Mouse (Mus musculus) kidney, embryonic 14.5 days (tissue): ENCODE results near the gene Itpr2. TPM values are rescaled to one million over a fixed set of nuclear protein-coding genes. Genes with fewer than 3 reads are reported as not detected.

ENCODE experiments used
- ATAC-seq: fragments of 200-750 bp; cut with Nextera tagmentation; 2 replicates; pipeline ENCODE4 v1.8.0; 2017; ENCODE audit warnings: moderate number of reproducible peaks, mild to moderate bottlenecking, moderate TSS enrichment, moderate library complexity; ENCODE audit not compliant: low FRiP score, low TSS enrichment
- H3K27ac ChIP-seq: fragments of 300-500 bp; sonication (generic); 2 replicates; pipeline ENCODE4 v1.5.1; 2014; ENCODE audit warnings: low read depth, mild to moderate bottlenecking, low read length, moderate library complexity, mixed read lengths
- H3K27me3 ChIP-seq: fragments of 300-500 bp; sonication (generic); 2 replicates; pipeline ENCODE4 v1.6.1; 2014; ENCODE audit warnings: mild to moderate bottlenecking, low read length; ENCODE audit not compliant: control insufficient read depth, insufficient read depth
- H3K36me3 ChIP-seq: fragments of 300-500 bp; sonication (generic); 2 replicates; pipeline ENCODE4 v1.6.1; 2014; ENCODE audit warnings: low read length, mixed read lengths; ENCODE audit not compliant: control insufficient read depth, insufficient read depth
- H3K4me1 ChIP-seq: fragments of 300-500 bp; sonication (generic); 2 replicates; pipeline ENCODE4 v1.6.1; 2014; ENCODE audit warnings: low read length, mixed read lengths; ENCODE audit not compliant: control insufficient read depth, insufficient read depth
- H3K4me2 ChIP-seq: fragments of 300-500 bp; sonication (generic); replicated peaks from 2 replicates; pipeline ENCODE4 v1.6.1; 2014; ENCODE audit warnings: low read depth, mild to moderate bottlenecking, low read length
- H3K4me3 ChIP-seq: fragments of 300-500 bp; sonication (generic); 2 replicates; pipeline ENCODE4 v1.5.1; 2014; ENCODE audit warnings: mild to moderate bottlenecking, low read length
- H3K9ac ChIP-seq: fragments of 300-500 bp; sonication (generic); 2 replicates; pipeline ENCODE4 v1.6.1; 2014; ENCODE audit warnings: low read depth, mild to moderate bottlenecking, low read length, moderate library complexity
- H3K9me3 ChIP-seq: fragments of 300-500 bp; sonication (generic); 2 replicates; pipeline ENCODE4 v1.6.1; 2016; ENCODE audit warnings: low read length; ENCODE audit not compliant: control insufficient read depth
- WGBS: fragments of 180-500 bp; shearing (Covaris S2); extraction: QIAGEN DNeasy Blood & Tissue Kit; methylation state at CpG from one replicate; pipeline ENCODE4 v1.1.7; 2014; 5-methylcytosine and 5-hydroxymethylcytosine counted together
- polyA plus RNA-seq: library from polyadenylated mRNA; unstranded; fragments of >200 nt; fragmentation: Nextera tagmentation; extraction: Ambion mirVana; gene quantifications from 2 replicates; pipeline ENCODE4 v1.2.1, GENCODE M21; 2014

Gene Itpr2
- polyA plus RNA-seq, 1 experiment from 2014 or later, result 12.7 TPM

- no peaks in the 10 kb centered on the region for H3K36me3 ChIP-seq
- H3K27ac ChIP-seq, result no peak overlapping the region
- H3K4me3 ChIP-seq, result no peak overlapping the region
- no peak overlapping the region for H3K9ac ChIP-seq
- no peaks in the 10 kb centered on the region for H3K4me1 ChIP-seq
- H3K9me3 ChIP-seq, result peaks cover 5% of the 10 kb centered on the region; the same call in 1 of the 2 replicates
- no peaks in the 10 kb centered on the region for H3K27me3 ChIP-seq
- H3K4me2 ChIP-seq, result no peak overlapping the region
- WGBS, result 80% methylated on average over 6 of the region's 6 CpGs
- ATAC-seq, result no peak
These were observed 255.7 kb downstream of the Itpr2 start for GRCm38 (mm10) chr6:146246368-146246767.

DNA sequence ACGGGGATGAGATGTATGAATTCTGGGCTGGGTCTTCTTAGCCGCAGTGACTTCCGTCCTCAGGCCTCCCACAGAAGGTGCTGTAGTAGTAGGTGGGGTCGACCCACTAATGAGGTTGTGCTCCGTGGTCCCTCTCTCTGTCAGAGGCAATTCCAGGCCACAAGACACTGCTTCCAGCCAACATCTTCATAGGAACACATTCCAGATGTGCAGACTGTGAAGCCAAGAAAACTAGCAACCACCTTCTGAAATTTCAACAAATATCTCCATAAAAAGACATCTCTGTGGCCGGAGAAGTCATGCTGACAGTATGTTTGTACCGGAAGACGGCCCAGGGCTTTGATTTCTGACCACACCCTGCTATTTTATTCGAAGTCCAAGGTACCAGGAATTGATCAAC, 256.1 kb downstream of the Itpr2 start:
- no peak for ATAC-seq
- WGBS, result 90% methylated on average over 9 of the region's 9 CpGs

DNA sequence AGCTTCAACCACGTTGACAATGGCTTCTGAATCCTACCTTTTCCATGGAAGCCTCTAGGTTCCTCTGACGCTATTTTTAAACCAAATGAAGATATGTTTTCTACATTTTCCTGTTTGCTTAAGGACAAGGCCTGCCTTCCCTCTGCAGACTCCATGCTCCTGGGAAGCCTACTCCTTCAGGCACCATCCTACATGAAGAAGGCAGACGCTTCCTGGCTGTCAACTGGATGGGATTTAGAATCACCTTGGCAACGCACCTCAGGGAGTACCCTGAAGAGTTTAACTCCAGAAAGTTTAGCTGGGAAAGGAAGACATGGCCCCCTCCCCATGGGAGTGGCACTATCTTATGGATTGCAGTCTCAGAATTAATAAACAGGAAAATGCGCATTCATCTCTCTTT, 259.0 kb downstream of the Itpr2 start:
- Histone ChIP-seq H3K4me3 (no peak overlapping the region), H3K4me1 (no peaks in the 10 kb centered on the region), H3K9me3 (peaks cover 5% of the 10 kb centered on the region; the same call in 1 of the 2 replicates), H3K4me2 (no peak overlapping the region), H3K9ac (no peak overlapping the region), H3K27me3 (no peaks in the 10 kb centered on the region), H3K27ac (no peak overlapping the region), H3K36me3 (no peaks in the 10 kb centered on the region)
- no peak for ATAC-seq
- 74% methylated on average over 5 of the region's 5 CpGs for WGBS

More for the DNA sequence above, 256.1 kb downstream of the Itpr2 start:
- Histone ChIP-seq H3K9me3 (peaks cover 5% of the 10 kb centered on the region; the same call in 1 of the 2 replicates), H3K4me1 (no peaks in the 10 kb centered on the region), H3K27ac (no peak overlapping the region), H3K4me3 (no peak overlapping the region), H3K4me2 (no peak overlapping the region), H3K9ac (no peak overlapping the region), H3K27me3 (no peaks in the 10 kb centered on the region), H3K36me3 (no peaks in the 10 kb centered on the region)

DNA sequence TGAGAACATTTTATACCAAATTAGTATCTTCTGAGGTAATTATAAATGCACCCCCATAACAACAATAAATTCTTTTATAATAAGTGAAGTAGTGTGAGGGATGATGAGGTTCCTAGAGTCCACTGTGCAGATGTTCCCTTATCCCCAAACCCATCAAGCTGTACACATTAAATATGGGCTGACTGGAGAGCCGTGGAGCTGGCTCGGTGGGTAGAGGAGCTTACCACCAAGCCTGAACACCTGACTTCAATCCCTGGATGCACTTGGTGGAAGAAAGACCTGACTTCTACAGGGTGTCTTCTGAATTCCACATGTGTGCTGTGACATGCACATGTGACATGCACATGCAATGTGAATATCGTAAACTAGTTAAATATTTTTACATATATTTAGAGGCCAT, 260.7 kb downstream of the Itpr2 start:
- no peaks in the 10 kb centered on the region for H3K4me1 ChIP-seq
- H3K27ac ChIP-seq, result no peak overlapping the region
- H3K4me2 ChIP-seq, result no peak overlapping the region
- no peaks in the 10 kb centered on the region for H3K27me3 ChIP-seq
- 88% methylated on average over 3 of the region's 3 CpGs for WGBS
- H3K9me3 ChIP-seq, result peaks cover 5% of the 10 kb centered on the region; the same call in 1 of the 2 replicates
- no peak overlapping the region for H3K9ac ChIP-seq
- H3K4me3 ChIP-seq, result no peak overlapping the region
- ATAC-seq, result no peak
- H3K36me3 ChIP-seq, result no peaks in the 10 kb centered on the region

DNA sequence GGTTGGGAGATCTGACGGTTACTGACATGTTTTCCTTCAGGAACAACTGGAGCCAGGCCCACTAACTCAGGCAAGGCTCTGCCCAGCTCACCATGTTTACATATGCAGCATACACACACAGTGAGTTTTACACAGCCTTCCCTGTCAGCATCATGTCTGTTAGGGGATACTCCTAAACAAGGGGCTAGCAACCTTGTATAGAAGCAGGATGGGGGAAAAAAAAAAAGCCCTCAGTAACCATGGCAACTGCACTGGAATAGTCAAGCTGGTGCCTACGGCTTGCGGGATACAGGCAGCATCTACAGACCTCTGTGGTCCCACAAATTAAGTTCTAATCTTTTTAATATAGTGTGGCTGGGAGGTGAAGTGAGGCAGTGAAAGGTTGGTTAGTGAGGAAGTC, 266.9 kb downstream of the Itpr2 start:
- no peak for ATAC-seq
- 70% methylated on average over 3 of the region's 3 CpGs for WGBS
- Histone ChIP-seq H3K4me2 (no peak overlapping the region), H3K36me3 (no peaks in the 10 kb centered on the region), H3K27ac (no peak overlapping the region), H3K4me1 (no peaks in the 10 kb centered on the region), H3K27me3 (no peaks in the 10 kb centered on the region), H3K4me3 (no peak overlapping the region), H3K9me3 (no peaks in the 10 kb centered on the region), H3K9ac (no peak overlapping the region)

DNA sequence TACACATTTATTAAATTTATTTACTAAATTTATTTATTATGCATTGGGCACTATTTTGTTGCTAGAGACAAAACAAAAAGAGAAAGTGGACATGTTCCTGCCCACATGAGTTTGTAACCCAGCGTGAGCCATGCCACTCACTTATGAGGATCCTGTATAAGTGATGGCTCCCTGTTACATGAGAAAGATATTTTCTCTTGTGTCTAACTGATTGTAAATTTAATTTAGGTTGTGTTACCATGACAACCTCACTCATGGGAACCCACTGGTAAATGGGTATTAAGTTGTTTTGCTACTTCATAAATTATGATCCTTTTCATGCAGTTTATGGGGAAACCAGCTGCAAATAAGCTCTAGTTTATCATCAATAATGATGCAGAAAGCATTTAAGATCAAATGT, 267.6 kb downstream of the Itpr2 start:
- no peaks in the 10 kb centered on the region for H3K4me1 ChIP-seq
- no peaks in the 10 kb centered on the region for H3K9me3 ChIP-seq
- WGBS, result 71% methylated on average over 1 of the region's 1 CpGs
- no peaks in the 10 kb centered on the region for H3K36me3 ChIP-seq
- no peak overlapping the region for H3K9ac ChIP-seq
- H3K27me3 ChIP-seq, result no peaks in the 10 kb centered on the region
- ATAC-seq, result no peak
- no peak overlapping the region for H3K4me2 ChIP-seq
- H3K4me3 ChIP-seq, result no peak overlapping the region
- no peak overlapping the region for H3K27ac ChIP-seq

GRCm38 (mm10) chr6:146230903-146231302, 271.1 kb downstream of the Itpr2 start:
- 91% methylated on average over 6 of the region's 6 CpGs for WGBS
- H3K4me2 ChIP-seq, result no peak overlapping the region
- H3K36me3 ChIP-seq, result no peaks in the 10 kb centered on the region
- H3K9ac ChIP-seq, result no peak overlapping the region
- ATAC-seq, result no peak
- H3K4me3 ChIP-seq, result no peak overlapping the region
- no peaks in the 10 kb centered on the region for H3K9me3 ChIP-seq
- no peak overlapping the region for H3K27ac ChIP-seq
- no peaks in the 10 kb centered on the region for H3K4me1 ChIP-seq
- no peaks in the 10 kb centered on the region for H3K27me3 ChIP-seq

DNA sequence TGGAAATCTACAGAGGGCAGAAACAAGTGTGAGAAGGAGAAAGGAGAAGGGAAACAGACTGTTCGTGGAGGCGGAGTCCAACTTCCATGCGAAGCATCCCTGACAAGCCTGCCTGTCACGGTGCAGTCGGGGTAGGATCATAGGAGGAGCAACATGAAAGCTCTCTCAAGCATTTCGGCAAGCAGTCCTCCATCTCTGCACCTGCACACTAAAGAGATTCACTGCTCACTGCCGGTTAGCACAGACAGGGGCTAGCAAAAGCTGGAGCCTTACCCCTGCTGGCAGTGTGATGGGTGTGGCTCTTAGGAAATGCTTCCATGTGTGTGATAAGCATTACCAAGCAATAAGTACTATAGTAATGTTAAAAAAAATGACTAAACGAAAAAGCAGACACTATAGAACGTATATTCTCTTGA, 271.6 kb downstream of the Itpr2 start:
- Histone ChIP-seq H3K4me3 (no peak overlapping the region), H3K27ac (no peak overlapping the region), H3K9me3 (no peaks in the 10 kb centered on the region), H3K9ac (no peak overlapping the region), H3K4me2 (no peak overlapping the region), H3K36me3 (no peaks in the 10 kb centered on the region), H3K4me1 (no peaks in the 10 kb centered on the region), H3K27me3 (no peaks in the 10 kb centered on the region)
- no peak for ATAC-seq
- WGBS, result 65% methylated on average over 9 of the region's 9 CpGs

DNA sequence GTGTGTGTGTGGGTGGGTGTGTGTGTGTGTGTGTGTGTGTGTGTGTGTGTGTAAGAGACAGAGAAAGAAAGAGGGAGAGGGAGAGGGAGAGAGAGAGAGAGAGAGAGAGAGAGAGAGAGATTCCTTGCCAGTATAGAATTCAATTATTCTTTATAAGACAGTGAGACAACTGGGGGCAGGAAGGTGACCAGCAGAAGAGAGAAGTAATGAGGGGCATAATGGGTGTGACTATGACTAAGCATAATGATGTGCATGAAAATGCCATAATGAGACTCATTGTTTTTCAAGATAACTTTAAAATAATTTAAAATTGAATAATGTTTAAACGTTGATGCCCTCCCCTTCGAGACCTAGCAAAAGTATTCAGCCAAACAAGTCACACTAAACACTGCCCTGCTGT, 272.1 kb downstream of the Itpr2 start:
- H3K9me3 ChIP-seq, result no peaks in the 10 kb centered on the region
- no peak overlapping the region for H3K9ac ChIP-seq
- H3K27ac ChIP-seq, result no peak overlapping the region
- WGBS, result 88% methylated on average over 2 of the region's 2 CpGs
- H3K4me1 ChIP-seq, result no peaks in the 10 kb centered on the region
- no peak overlapping the region for H3K4me2 ChIP-seq
- no peaks in the 10 kb centered on the region for H3K36me3 ChIP-seq
- no peak overlapping the region for H3K4me3 ChIP-seq
- no peaks in the 10 kb centered on the region for H3K27me3 ChIP-seq
- no peak for ATAC-seq
